Mouse (Mus musculus) testis, adult 2 months (tissue): ENCODE data around the gene Fam181a.

Experiments used
- CTCF ChIP-seq: fragments of 200-500 bp; IDR thresholded peaks from 2 replicates; pipeline ENCODE4 v1.5.1; 2012; ENCODE audit warnings: low read depth, mild to moderate bottlenecking, inconsistent platforms, low read length, moderate library complexity; ENCODE audit not compliant: control insufficient read depth, insufficient read depth, insufficient replicate concordance
- POLR2A ChIP-seq: fragments of 200-500 bp; IDR thresholded peaks from 2 replicates; pipeline ENCODE4 v1.6.1; 2012; ENCODE audit warnings: low read depth, mild to moderate bottlenecking, inconsistent platforms, low read length, moderate library complexity; ENCODE audit not compliant: control insufficient read depth

- TF ChIP-seq POLR2A (no peak), CTCF (no peak)
These were observed 22.1 kb downstream of the Fam181a start for GRCm38 (mm10) chr12:103332879-103333278.
